Mouse (Mus musculus): Measurements from ENCODE around the gene Washc1.

DNA sequence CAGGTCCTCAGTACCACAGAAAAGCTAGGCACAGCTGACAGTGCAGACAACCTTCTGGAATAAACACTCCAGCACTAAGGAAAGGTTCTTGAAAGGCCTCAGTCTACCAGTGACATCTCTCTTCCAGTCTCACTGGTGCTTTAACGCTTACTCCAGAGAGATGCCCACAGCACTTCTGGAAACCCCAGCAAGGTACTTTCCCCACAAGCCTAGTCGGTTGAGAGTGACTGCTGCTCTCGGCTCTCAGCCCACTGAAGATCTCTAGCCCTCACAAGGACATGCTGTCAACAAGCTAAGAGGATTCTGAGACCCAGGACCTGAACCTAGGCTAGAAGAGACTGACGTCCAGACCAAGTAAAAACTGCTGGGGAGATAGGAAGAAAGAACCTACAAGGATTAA, 46.2 kb upstream of the Washc1 start:
- TF ChIP-seq EP300 (IDR thresholded peaks at IDR 0.05; ENCODE audit: low read depth) (no peak), CTCF (IDR thresholded peaks at IDR 0.05; ENCODE audit: low read depth) (no peak)
